Mouse (Mus musculus) gastrocnemius, postnatal 25 days (tissue): Measurements from ENCODE around the gene Ankrd23. TPM values are rescaled to one million over a fixed set of nuclear protein-coding genes. Genes with fewer than 3 reads are reported as not detected.

ENCODE experiments used
- DNase-seq: peaks from one replicate; pipeline ENCODE4 v3.0.0; 2022
- total RNA-seq, 2 experiments: library from RNA; stranded (reverse); gene quantifications; 1 replicate in 1 of 2; 2 replicates in 1 of 2; pipeline ENCODE4 v1.2.3; 2021

Gene Ankrd23
- total RNA-seq, 2 experiments from 2014 or later, result 1,576 to 3,128 TPM

GRCm38 (mm10) chr1:36563632-36564031, 26.9 kb upstream of the Ankrd23 start:
- no peak for DNase-seq

- no peak for DNase-seq
Measured at GRCm38 (mm10) chr1:36563197-36563596, 26.5 kb upstream of the Ankrd23 start.

GRCm38 (mm10) chr1:36562388-36562787, 25.7 kb upstream of the Ankrd23 start:
- DNase-seq, result no peak

GRCm38 (mm10) chr1:36560903-36561302, 24.2 kb upstream of the Ankrd23 start:
- no peak for DNase-seq

- no peak for DNase-seq
Measured at GRCm38 (mm10) chr1:36559888-36560287, 23.2 kb upstream of the Ankrd23 start.

GRCm38 (mm10) chr1:36559256-36559655, 22.6 kb upstream of the Ankrd23 start:
- DNase-seq, result no peak

GRCm38 (mm10) chr1:36558031-36558993, 21.6 kb upstream of the Ankrd23 start, which contains the start of gene Sema4c:
Gene Sema4c (minus strand): TSS chr1:36558349.
- DNase-seq, result peak; percentile 74

- DNase-seq, result peak; percentile 88
Measured at GRCm38 (mm10) chr1:36557457-36558011, 20.9 kb upstream of the Ankrd23 start.

GRCm38 (mm10) chr1:36556553-36557456, 20.1 kb upstream of the Ankrd23 start:
- DNase-seq, result peak; percentile 89

- no peak for DNase-seq
Measured at GRCm38 (mm10) chr1:36555798-36556395, 19.2 kb upstream of the Ankrd23 start.

GRCm38 (mm10) chr1:36554633-36555399, 18.1 kb upstream of the Ankrd23 start:
- no peak for DNase-seq

- no peak for DNase-seq
Measured at GRCm38 (mm10) chr1:36552506-36552905, 15.8 kb upstream of the Ankrd23 start.

- no peak for DNase-seq
Measured at GRCm38 (mm10) chr1:36551904-36552303, 15.2 kb upstream of the Ankrd23 start.

GRCm38 (mm10) chr1:36550075-36550863, 13.6 kb upstream of the Ankrd23 start:
- no peak for DNase-seq

GRCm38 (mm10) chr1:36549491-36549890, 12.8 kb upstream of the Ankrd23 start:
- DNase-seq, result no peak

- no peak for DNase-seq
Measured at GRCm38 (mm10) chr1:36548771-36549170, 12.1 kb upstream of the Ankrd23 start.

GRCm38 (mm10) chr1:36547981-36548598, 11.4 kb upstream of the Ankrd23 start:
- DNase-seq, result no peak

GRCm38 (mm10) chr1:36546888-36547471, 10.3 kb upstream of the Ankrd23 start, which contains the start of gene Ankrd39:
Gene Ankrd39 (minus strand): TSS chr1:36547445.
- peak; percentile 98 for DNase-seq
